In the genomic region with DNA sequence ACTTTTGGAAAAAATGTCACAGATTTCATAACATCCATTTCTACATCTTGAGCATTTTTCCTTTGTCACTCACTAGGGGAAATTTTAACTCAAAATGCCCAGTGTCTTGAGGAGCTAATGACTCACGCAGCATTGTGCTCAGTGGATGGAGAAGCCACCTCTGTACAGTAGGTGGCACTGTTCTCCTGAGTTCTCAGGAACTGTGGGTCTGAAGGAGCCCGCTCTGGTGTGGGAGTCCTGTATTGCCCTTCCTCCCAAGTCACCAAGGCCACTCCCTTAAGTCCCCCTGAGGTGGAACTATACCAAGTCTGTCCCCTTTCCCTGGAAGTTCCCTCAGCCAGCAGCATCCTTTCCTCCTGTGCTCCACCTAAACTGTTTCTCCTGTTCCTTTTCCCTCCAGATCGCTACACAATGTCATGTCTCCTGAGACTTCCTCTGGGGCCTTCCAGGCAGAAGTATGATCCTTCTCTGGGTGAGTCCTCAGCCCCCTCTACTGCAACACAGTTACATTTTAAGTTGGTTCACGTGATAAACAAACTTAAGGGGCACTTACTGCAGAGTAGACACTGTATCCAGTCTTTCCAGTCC, we compare ENCODE assay signal across 9 mouse cellular contexts. TPM values are rescaled to one million over a fixed set of nuclear protein-coding genes. Genes with fewer than 3 reads are reported as not detected.
DNase-seq lines count a peak whose midpoint lies in the region; ATAC-seq and TF ChIP-seq lines count a peak whose summit lies in the region.
"Had no signal": no experiment of that assay in that cellular context is flagged by ENCODE, and none has a peak within 500 bp of the region (broad histone marks: within the 10 kb centered on the region; RNA-seq: fewer than 3 reads in every experiment).

No protein-coding gene starts in this region.

- no peaks in the 10 kb centered on the region for H3K36me3 ChIP-seq in forebrain, postnatal 0 days (ENCODE audit: insufficient read depth)
- no peaks in the 10 kb centered on the region for H3K36me3 ChIP-seq in hindbrain, embryonic 15.5 days

- no peak overlapping the region for H3K27ac ChIP-seq in forebrain, postnatal 0 days (ENCODE audit: low read depth, low read length)
- no peak overlapping the region for H3K27ac ChIP-seq in hindbrain, embryonic 15.5 days (replicated peaks)

- H3K4me1 ChIP-seq in forebrain, postnatal 0 days (ENCODE audit: insufficient read depth) = no peaks in the 10 kb centered on the region
- H3K4me1 ChIP-seq in hindbrain, embryonic 15.5 days (replicated peaks) = no peaks in the 10 kb centered on the region

- TF ChIP-seq CTCF in forebrain, postnatal 0 days (IDR thresholded peaks at IDR 0.05; ENCODE audit: low read depth) = peak; percentile 83

- H3K9ac ChIP-seq in forebrain, postnatal 0 days = no peak overlapping the region
- no peak overlapping the region for H3K9ac ChIP-seq in hindbrain, embryonic 15.5 days

- no peak overlapping the region for H3K4me3 ChIP-seq in forebrain, postnatal 0 days (ENCODE audit: low read depth, low read length)
- no peak overlapping the region for H3K4me3 ChIP-seq in hindbrain, embryonic 15.5 days
- H3K4me3 ChIP-seq: myocyte had no signal

- ATAC-seq in forebrain, postnatal 0 days = peak; percentile 94
- ATAC-seq in hindbrain, embryonic 15.5 days (ENCODE audit: low FRiP score, low read depth) = peak; percentile 86

- peak; percentile 78 for DNase-seq in NIH3T3 (ENCODE audit: low read depth)
- DNase-seq in cerebellum, adult 18-20 months = peak; percentile 59 to 67
- DNase-seq in forebrain, postnatal 0 days = peak; percentile 70
- DNase-seq in layer of hippocampus, postnatal 14 days (ENCODE audit: low spot score in 2 of 2) = peak; percentile 41 to 70
- peak; percentile 79 for DNase-seq in lung, postnatal 10 days
- DNase-seq in ovary, postnatal 14 days (ENCODE audit: low spot score) = peak; percentile 47
- DNase-seq in thymus, postnatal 10 days (ENCODE audit: low spot score in 2 of 2) = peak; percentile 21 to 52

- 30% methylated on average over 4 of the region's 4 CpGs for WGBS in forebrain, postnatal 0 days
- 24% methylated on average over 4 of the region's 4 CpGs for WGBS in hindbrain, embryonic 15.5 days

- no peak overlapping the region for H3K4me2 ChIP-seq in forebrain, postnatal 0 days (ENCODE audit: low read depth)
- no peak overlapping the region for H3K4me2 ChIP-seq in hindbrain, embryonic 15.5 days

- H3K27me3 ChIP-seq in forebrain, postnatal 0 days (ENCODE audit: insufficient read depth, low read length) = no peaks in the 10 kb centered on the region
- no peaks in the 10 kb centered on the region for H3K27me3 ChIP-seq in hindbrain, embryonic 15.5 days

- H3K9me3 ChIP-seq in forebrain, postnatal 0 days (ENCODE audit: low read length) = no peaks in the 10 kb centered on the region
- H3K9me3 ChIP-seq in hindbrain, embryonic 15.5 days = no peaks in the 10 kb centered on the region

RNA-seq across cellular contexts. Expression of gene Kctd12, which starts 30.2 kb away (rescaled TPM):
- 101 TPM in 2 replicates for total RNA-seq in forebrain, postnatal 0 days (2014; rRNA removed)
- polyA plus RNA-seq in forebrain, postnatal 0 days (2015; fragmentation: Nextera tagmentation; extraction: Ambion mirVana) = 12.4 and 14.3 TPM in 2 replicates
- polyA plus RNA-seq in hindbrain, embryonic 15.5 days (2015; fragmentation: Nextera tagmentation; extraction: Ambion mirVana) = 10.5 and 13.1 TPM in 2 replicates
- total RNA-seq in layer of hippocampus, postnatal 14 days (2021) = 100 to 1,000 TPM; 101 to 112 TPM
- polyA plus RNA-seq: myocyte had no signal

RNA-seq across cellular contexts. Expression of gene Acod1, which starts 34.1 kb away (rescaled TPM):
- total RNA-seq in forebrain, postnatal 0 days (2014; rRNA removed) = 0.08 TPM in 1 of 2 replicates, not detected in the other
- polyA plus RNA-seq in forebrain, postnatal 0 days (2015; fragmentation: Nextera tagmentation; extraction: Ambion mirVana) = not detected in 2 replicates
- polyA plus RNA-seq in hindbrain, embryonic 15.5 days (2015; fragmentation: Nextera tagmentation; extraction: Ambion mirVana) = 0.20 TPM in 1 of 2 replicates, not detected in the other
- not detected for total RNA-seq in layer of hippocampus, postnatal 14 days (2021)
- polyA plus RNA-seq: myocyte had no signal

RNA-seq across cellular contexts. Expression of gene Cln5, which starts 57.4 kb away (rescaled TPM):
- total RNA-seq in forebrain, postnatal 0 days (2014; rRNA removed) = 7.6 and 8.8 TPM in 2 replicates
- 7.2 and 9.7 TPM in 2 replicates for polyA plus RNA-seq in forebrain, postnatal 0 days (2015; fragmentation: Nextera tagmentation; extraction: Ambion mirVana)
- polyA plus RNA-seq in hindbrain, embryonic 15.5 days (2015; fragmentation: Nextera tagmentation; extraction: Ambion mirVana) = 13.6 and 13.7 TPM in 2 replicates
- 1 to 10 TPM; 6.4 to 8.9 TPM for total RNA-seq in layer of hippocampus, postnatal 14 days (2021)
